Mouse (Mus musculus): ENCODE data around the gene Pcp2.

- no peak for TF ChIP-seq CTCF (IDR thresholded peaks at IDR 0.05; ENCODE audit: low read depth)
- no peak for TF ChIP-seq EP300 (optimal IDR thresholded peaks at IDR 0.05)
Measured at GRCm38 (mm10) chr8:3598054-3598453, 27.3 kb downstream of the Pcp2 start.

Measured in stomach, postnatal 0 days (tissue).